Mouse (Mus musculus): ENCODE data around the gene Bcas2.
"Not testable (repeated sequence)": the region's sequence is repeated elsewhere in the genome, so short reads cannot be mapped to it uniquely, and the experiment has no call there.

Gene Bcas2

DNA sequence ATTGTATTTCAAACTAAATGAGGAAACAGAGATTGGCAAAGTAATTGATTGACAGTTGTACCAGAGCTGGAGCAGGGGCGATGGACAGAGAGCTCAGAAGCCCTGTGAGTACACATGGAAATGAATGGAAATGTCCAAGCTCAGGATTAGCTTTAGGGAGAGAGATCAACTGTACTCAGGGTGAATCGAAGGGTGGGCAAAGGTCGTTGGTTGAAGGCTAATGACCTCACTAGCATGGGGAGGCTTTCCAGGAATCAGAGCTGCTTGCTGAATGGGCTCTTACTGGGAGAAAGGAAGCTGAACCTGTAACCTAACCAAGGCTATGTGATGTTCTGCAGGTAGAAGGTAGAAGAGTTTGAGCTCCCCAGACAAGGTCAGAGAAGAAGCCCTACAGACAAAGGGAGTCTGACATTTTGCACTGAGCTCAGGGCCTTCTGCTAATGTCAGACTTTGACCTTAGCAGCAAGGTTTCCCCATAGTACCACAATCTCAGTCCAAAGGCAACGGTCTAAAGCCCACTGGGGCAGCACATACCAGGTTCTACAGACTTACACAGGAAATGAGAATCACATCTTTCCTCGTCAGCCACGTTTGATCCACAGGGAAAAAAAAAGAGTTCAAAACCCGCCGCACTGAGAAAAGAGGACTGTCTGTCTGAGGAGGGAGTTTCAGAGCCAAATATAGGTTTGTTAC, 43.3 kb downstream of the Bcas2 start:
- in situ Hi-C loops (cut with MseI, MboI), result no loop called here

DNA sequence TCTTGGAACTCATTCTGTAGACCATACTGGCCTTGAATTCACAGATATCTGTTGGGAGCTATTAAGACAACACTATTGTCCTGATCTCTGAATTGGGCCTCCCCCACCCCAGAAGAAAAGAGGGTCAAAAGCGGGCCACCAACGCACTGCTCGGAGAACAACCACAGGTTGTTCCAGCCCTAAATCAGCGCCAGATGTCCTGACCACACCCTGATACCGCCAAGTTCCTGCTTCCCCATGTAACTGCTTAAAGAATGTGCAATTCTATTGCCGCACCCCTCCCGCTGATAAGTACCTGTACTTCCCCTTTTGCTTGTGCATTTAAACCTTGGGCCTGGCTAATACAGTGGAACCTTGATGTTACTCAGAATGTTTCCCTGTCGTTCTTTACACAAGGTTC, 43.9 kb downstream of the Bcas2 start:
- in situ Hi-C loops (cut with MseI, MboI), result not testable (repeated sequence)

DNA sequence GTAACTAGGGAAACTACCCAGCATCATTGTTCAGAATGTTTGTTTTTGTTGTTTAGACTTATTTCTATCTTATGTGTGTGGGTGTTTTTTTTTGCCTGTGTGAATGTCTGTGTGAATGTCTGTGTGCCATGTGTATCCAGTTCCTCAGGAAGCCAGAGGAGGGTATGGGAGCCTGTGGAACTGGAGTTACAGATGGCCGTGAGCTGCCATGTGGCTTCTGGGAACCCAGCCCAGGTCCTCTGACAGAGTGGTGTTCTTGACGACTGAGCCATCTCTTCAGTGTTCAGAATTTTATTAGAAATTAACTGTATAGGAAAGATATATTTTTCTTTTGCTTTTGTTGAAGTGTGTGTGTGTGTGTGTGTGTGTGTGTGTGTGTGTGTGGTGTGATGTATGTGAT, 50.0 kb downstream of the Bcas2 start:
- in situ Hi-C loops (cut with MseI, MboI), result no loop called here

DNA sequence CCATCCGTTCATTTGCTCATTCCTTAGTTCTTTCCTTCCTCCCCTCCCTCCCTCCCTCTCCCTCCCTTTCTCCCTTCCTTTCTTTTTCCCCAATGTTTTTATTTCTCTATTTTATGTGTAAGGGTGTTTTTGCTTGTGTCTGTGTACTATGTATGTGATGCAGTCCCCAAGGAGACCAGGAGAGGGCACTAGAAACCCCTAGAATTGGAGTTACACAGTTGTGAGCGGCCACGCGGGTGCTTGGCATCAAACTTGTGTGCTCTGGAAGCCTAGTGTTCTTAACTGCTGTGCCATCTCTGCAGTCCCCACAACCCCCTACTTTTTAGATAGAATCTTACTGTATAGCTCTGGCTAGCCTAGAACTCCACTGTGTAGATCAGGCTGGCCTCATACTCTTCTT, 52.3 kb downstream of the Bcas2 start:
- in situ Hi-C loops (cut with MseI, MboI), result no loop called here

GRCm38 (mm10) chr3:103224231-103224765, 52.8 kb downstream of the Bcas2 start:
- in situ Hi-C loops (cut with MseI, MboI), result no loop called here

DNA sequence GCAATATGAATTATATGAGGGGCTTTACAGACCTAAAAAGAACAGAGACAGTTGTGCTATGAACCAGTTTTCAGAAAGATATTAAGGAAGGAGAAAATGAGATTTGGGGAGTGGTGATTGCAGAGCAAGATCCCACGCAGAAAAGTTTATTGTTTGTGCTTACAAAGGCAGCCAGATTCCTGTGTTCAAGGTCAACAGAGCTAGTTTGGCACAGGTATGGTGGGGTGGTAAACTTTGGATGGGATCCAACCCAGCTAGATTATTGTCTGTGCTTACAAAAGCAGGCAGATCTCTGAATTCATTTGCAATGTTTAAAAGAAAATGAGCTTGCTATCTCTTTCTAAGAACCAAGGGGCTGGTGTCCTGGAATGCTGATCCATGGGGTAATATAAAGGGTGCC, 56.3 kb downstream of the Bcas2 start:
- in situ Hi-C loops (cut with MseI, MboI), result no loop called here
